Mouse (Mus musculus) hindbrain, embryonic 16.5 days (tissue): ENCODE results near the gene Eda. TPM values are rescaled to one million over a fixed set of nuclear protein-coding genes. Genes with fewer than 3 reads are reported as not detected.

ENCODE experiments used
- ATAC-seq: fragments of 200-750 bp; cut with Nextera tagmentation; 2 replicates; pipeline ENCODE4 v1.8.0; 2017; ENCODE audit warnings: moderate TSS enrichment, moderate library complexity
- H3K27ac ChIP-seq: fragments of 300-500 bp; sonication (generic); 2 replicates; pipeline ENCODE4 v1.5.1; 2014; ENCODE audit warnings: low read depth, mild to moderate bottlenecking, control low read depth, low read length, moderate library complexity
- H3K27me3 ChIP-seq: fragments of 300-500 bp; sonication (generic); replicated peaks from 2 replicates; pipeline ENCODE4 v1.6.1; 2014; ENCODE audit warnings: low read length; ENCODE audit not compliant: control insufficient read depth, insufficient read depth
- H3K36me3 ChIP-seq: fragments of 300-500 bp; sonication (generic); 2 replicates; pipeline ENCODE4 v1.6.1; 2014; ENCODE audit warnings: mild to moderate bottlenecking, low read length, moderate library complexity, mixed read lengths; ENCODE audit not compliant: control insufficient read depth, insufficient read depth
- H3K4me1 ChIP-seq: fragments of 300-500 bp; sonication (generic); 2 replicates; pipeline ENCODE4 v1.6.1; 2014; ENCODE audit warnings: low read depth, low read length; ENCODE audit not compliant: control insufficient read depth, insufficient read depth
- H3K4me2 ChIP-seq: fragments of 300-500 bp; sonication (generic); 2 replicates; pipeline ENCODE4 v1.6.1; 2014; ENCODE audit warnings: mild to moderate bottlenecking, low read length, control low read depth, moderate library complexity
- H3K4me3 ChIP-seq: fragments of 300-500 bp; sonication (generic); 2 replicates; pipeline ENCODE4 v1.5.1; 2014; ENCODE audit warnings: mild to moderate bottlenecking, low read length, control low read depth, moderate library complexity
- H3K9ac ChIP-seq: fragments of 300-500 bp; sonication (generic); 2 replicates; pipeline ENCODE4 v1.6.1; 2014; ENCODE audit warnings: low read depth, mild to moderate bottlenecking, control low read depth, low read length, moderate library complexity
- H3K9me3 ChIP-seq: fragments of 300-500 bp; sonication (generic); 2 replicates; pipeline ENCODE4 v1.6.1; 2014; ENCODE audit warnings: mild to moderate bottlenecking, low read length, moderate library complexity; ENCODE audit not compliant: control insufficient read depth
- WGBS: fragments of 180-500 bp; shearing (Covaris S2); extraction: QIAGEN DNeasy Blood & Tissue Kit; methylation state at CpG from one replicate; pipeline ENCODE4 v1.1.7; 2014; 5-methylcytosine and 5-hydroxymethylcytosine counted together
- polyA plus RNA-seq: library from polyadenylated mRNA; unstranded; fragments of >200 nt; fragmentation: Nextera tagmentation; extraction: Ambion mirVana; gene quantifications from 2 replicates; pipeline ENCODE4 v1.2.1, GENCODE M21; 2015

The Eda gene
- polyA plus RNA-seq = 2.2 and 2.5 TPM in 2 replicates

GRCm38 (mm10) chrX:99975250-99975984 lies at the start of gene Eda:
TSS of gene Eda (plus strand) at chrX:99975606.
- H3K27ac ChIP-seq = no peak within 1 kb of the TSS
- H3K9me3 ChIP-seq = no peaks in the 10 kb centered on the region
- peak within 1 kb of the TSS; percentile 87 for H3K4me2 ChIP-seq
- 25% methylated on average over 24 of the region's 49 CpGs for WGBS
- no peaks in the 10 kb centered on the region for H3K4me1 ChIP-seq
- H3K4me3 ChIP-seq = peak within 1 kb of the TSS; percentile 59
- 0 out of 2 replicates have a peak, but pooled peaks cover 2% of the 10 kb centered on the region for H3K27me3 ChIP-seq
- no peaks in the 10 kb centered on the region for H3K36me3 ChIP-seq
- peak within 1 kb of the TSS; percentile 65 for H3K9ac ChIP-seq
- peak; percentile 98 for ATAC-seq

- Histone ChIP-seq H3K36me3 (no peaks in the 10 kb centered on the region), H3K4me1 (no peaks in the 10 kb centered on the region), H3K4me3 (no peak overlapping the region), H3K9me3 (no peaks in the 10 kb centered on the region), H3K27me3 (no peaks in the 10 kb centered on the region; the same call in 1 of the 2 replicates), H3K27ac (no peak overlapping the region), H3K4me2 (no peak overlapping the region), H3K9ac (no peak overlapping the region)
- 77% methylated on average over 4 of the region's 4 CpGs for WGBS
- no peak for ATAC-seq
Observed at GRCm38 (mm10) chrX:99961002-99961401, 14.4 kb upstream of the Eda start.

DNA sequence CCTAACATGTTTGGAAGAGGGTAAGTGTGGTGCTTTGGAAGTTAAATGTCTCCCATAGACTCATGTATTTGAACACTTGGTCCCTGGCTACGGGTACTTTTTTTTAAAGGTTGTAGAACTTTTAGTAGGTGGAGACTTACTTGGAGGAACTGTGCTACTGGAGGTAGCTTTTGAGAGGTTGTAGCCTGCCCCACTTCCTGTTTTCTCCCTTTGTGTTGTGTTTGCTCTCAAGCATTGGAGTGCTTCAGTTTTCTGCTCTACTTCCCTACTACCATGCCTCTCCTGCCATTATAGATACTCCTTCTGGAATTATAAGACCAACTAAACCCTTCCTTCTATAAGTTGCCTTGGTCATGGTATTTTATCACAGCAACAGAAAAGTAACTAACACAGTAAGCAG lies 5.3 kb upstream of the Eda start:
- no peaks in the 10 kb centered on the region for H3K9me3 ChIP-seq
- 84% methylated on average over 1 of the region's 1 CpGs for WGBS
- no peak overlapping the region for H3K9ac ChIP-seq
- no peak overlapping the region for H3K27ac ChIP-seq
- no peaks in the 10 kb centered on the region for H3K36me3 ChIP-seq
- no peaks in the 10 kb centered on the region for H3K4me1 ChIP-seq
- no peak for ATAC-seq
- H3K4me3 ChIP-seq = no peak overlapping the region
- H3K27me3 ChIP-seq = 0 out of 2 replicates have a peak, but pooled peaks cover 2% of the 10 kb centered on the region
- H3K4me2 ChIP-seq = no peak overlapping the region

- Histone ChIP-seq H3K4me3 (no peak overlapping the region), H3K27ac (no peak overlapping the region), H3K36me3 (no peaks in the 10 kb centered on the region), H3K27me3 (0 out of 2 replicates have a peak, but pooled peaks cover 2% of the 10 kb centered on the region), H3K9me3 (no peaks in the 10 kb centered on the region), H3K4me1 (no peaks in the 10 kb centered on the region), H3K4me2 (no peak overlapping the region; the same call in 1 of the 2 replicates), H3K9ac (no peak overlapping the region)
- no peak for ATAC-seq
- 37% methylated on average over 3 of the region's 3 CpGs for WGBS
Observed at GRCm38 (mm10) chrX:99974381-99974780, 1.0 kb upstream of the Eda start.

DNA sequence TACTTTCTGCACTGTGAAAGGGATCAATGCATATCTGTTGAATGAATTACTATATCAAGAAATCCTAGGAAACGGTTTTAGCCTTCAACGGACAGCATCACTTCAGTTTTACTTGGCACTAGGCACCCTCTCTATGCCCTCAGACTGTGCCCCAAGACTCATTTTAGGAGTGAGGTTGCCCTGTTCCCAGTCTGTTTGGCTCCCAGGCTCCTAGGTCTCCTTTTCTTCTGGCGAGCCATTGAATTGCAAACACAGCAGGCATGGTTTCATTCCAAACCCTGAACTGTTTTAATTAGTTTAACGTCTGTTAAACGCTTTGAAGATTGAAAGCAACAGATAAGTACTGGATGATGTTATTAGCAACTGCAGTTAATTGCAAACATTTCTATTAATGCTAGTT lies 603 bp upstream of the Eda start:
- Histone ChIP-seq H3K9me3 (no peaks in the 10 kb centered on the region), H3K27me3 (0 out of 2 replicates have a peak, but pooled peaks cover 2% of the 10 kb centered on the region), H3K4me2 (peak overlapping the region; percentile 87), H3K36me3 (no peaks in the 10 kb centered on the region), H3K4me1 (no peaks in the 10 kb centered on the region), H3K9ac (no peak overlapping the region), H3K4me3 (peak overlapping the region; percentile 59), H3K27ac (no peak overlapping the region)
- 17% methylated on average over 5 of the region's 5 CpGs for WGBS
- peak; percentile 31; the same call in 1 of the 2 replicates for ATAC-seq

DNA sequence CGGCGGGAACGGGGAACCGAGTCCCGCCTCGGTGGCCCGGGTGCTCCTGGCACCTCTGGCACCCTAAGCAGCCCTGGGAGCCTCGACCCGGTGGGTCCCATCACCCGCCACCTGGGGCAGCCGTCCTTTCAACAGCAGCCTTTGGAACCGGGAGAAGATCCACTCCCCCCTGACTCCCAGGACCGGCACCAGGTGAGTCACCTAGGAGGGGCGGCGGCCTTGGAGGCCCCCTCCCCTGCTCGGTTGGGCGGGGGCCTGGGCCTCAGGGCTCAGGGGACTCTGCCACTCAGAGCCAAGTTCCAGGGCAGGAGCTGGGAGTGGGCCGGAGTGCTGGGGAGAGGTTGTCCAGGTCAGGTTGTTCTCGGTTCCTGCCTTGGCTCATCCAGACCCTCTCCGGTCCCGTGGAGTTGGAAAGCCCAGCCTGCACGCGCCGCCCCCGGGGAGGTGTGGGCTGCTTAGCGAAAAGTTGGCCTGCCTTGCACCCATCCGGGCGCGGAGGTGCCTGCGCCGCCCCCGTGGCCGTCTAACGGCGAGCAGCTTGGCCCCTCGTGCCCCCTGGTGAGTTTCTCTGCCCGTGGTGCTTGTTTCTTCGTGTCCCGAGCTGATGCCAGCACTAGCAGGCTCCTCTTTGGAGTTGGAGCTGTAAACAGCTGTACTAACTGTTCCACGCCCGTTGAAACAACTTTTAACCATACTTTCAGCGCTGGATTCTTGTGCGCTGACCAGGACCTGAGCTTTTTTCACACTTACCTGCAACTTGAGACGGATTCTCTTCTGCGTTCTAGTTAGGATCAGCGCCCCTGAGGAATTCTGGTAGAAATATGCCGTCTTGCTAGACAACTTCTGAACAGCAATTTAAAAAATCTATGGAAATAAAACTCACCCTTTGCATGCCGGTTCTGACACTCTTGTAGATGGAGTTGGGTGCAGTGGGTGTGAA lies 849 bp downstream of the Eda start:
- no peaks in the 10 kb centered on the region for H3K9me3 ChIP-seq
- peak overlapping the region; percentile 59 for H3K4me3 ChIP-seq
- ATAC-seq = no peak
- H3K36me3 ChIP-seq = no peaks in the 10 kb centered on the region
- H3K27ac ChIP-seq = no peak overlapping the region
- H3K4me2 ChIP-seq = peak overlapping the region; percentile 87
- H3K9ac ChIP-seq = peak overlapping the region; percentile 65
- 21% methylated on average over 41 of the region's 48 CpGs for WGBS
- 0 out of 2 replicates have a peak, but pooled peaks cover 2% of the 10 kb centered on the region for H3K27me3 ChIP-seq
- no peaks in the 10 kb centered on the region for H3K4me1 ChIP-seq

GRCm38 (mm10) chrX:99978354-99978753 lies 2.9 kb downstream of the Eda start:
- no peak overlapping the region for H3K9ac ChIP-seq
- no peaks in the 10 kb centered on the region for H3K4me1 ChIP-seq
- no peak overlapping the region for H3K27ac ChIP-seq
- H3K36me3 ChIP-seq = no peaks in the 10 kb centered on the region
- H3K9me3 ChIP-seq = no peaks in the 10 kb centered on the region
- no peak for ATAC-seq
- H3K4me2 ChIP-seq = no peak overlapping the region
- 0 out of 2 replicates have a peak, but pooled peaks cover 2% of the 10 kb centered on the region for H3K27me3 ChIP-seq
- 67% methylated on average over 2 of the region's 2 CpGs for WGBS
- no peak overlapping the region for H3K4me3 ChIP-seq

DNA sequence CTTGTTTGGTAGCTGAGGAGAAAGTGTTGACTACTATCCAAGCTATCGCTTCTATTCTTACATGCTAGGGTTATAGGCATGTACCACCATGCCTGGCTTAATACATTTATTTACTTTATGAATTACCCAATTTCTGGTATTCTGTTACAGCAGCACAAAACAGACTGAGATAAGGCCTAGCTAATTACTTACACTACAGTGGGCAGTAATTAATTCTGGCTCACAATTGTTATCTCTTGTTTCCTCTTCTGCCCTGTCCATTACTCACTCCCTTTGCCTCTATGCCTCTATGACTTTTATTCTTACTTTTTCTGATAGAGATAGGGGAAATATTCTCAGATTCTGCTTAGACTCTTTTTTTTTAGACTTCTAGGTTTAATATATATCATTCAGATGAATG lies 18.0 kb downstream of the Eda start:
- H3K27ac ChIP-seq = no peak overlapping the region
- H3K9ac ChIP-seq = no peak overlapping the region
- H3K9me3 ChIP-seq = no peaks in the 10 kb centered on the region
- H3K36me3 ChIP-seq = no peaks in the 10 kb centered on the region
- no peak overlapping the region for H3K4me3 ChIP-seq
- H3K27me3 ChIP-seq = no peaks in the 10 kb centered on the region
- H3K4me1 ChIP-seq = no peaks in the 10 kb centered on the region
- H3K4me2 ChIP-seq = no peak overlapping the region
- no peak for ATAC-seq
- WGBS = 100% methylated on average over 1 of the region's 1 CpGs

DNA sequence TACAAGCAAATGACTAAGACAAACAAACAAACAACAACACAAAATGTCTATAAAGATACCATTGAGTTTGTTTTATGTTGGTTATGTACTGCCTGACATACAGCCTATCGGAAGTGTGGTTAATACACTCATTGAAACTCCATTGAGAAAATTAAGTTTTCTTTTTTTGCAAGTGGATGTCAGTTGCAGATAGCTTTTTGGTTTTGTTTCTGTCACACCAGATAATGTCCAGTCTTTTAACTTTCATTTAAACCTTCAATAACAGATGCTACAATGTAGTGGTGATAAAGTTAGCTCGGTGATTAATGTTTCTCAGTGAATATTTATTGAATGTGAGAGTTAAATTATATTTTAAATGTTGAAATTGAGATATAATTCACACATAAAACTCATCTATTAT lies 23.9 kb downstream of the Eda start:
- Histone ChIP-seq H3K9me3 (no peaks in the 10 kb centered on the region), H3K4me2 (no peak overlapping the region), H3K27ac (no peak overlapping the region), H3K4me3 (no peak overlapping the region), H3K36me3 (no peaks in the 10 kb centered on the region), H3K9ac (no peak overlapping the region), H3K4me1 (no peaks in the 10 kb centered on the region), H3K27me3 (no peaks in the 10 kb centered on the region)
- WGBS = 91% methylated on average over 2 of the region's 2 CpGs
- no peak for ATAC-seq
